Mouse (Mus musculus): ENCODE measurements around the gene Stau1. TPM values are rescaled to one million over a fixed set of nuclear protein-coding genes. Genes with fewer than 3 reads are reported as not detected.

Stau1 gene
- polyA plus RNA-seq, 1 experiment, result 21.7 TPM

DNA sequence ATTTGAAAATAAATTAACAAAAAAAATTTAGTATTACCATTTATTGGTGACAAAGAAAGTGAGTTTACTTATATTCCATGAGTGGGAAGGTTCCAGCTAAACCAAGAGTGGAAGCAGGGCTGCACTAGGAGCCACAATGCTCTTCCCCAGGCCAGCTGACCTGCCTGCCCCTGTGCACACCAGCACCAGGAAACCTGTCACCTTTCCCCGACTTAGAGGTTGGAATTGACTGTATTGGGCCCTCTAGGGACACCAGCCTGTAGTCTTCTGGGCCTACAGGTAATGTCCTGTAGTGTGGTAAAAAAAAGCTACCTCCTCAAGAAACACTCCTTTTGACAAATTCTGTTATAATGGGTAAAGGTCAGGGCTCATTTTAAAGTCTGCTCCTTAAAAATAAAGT, 47.9 kb downstream of the Stau1 start:
- Histone ChIP-seq H3K4me3 (ENCODE audit: control insufficient read depth, low read depth, low read length) (no peak overlapping the region), H3K4me1 (ENCODE audit: control insufficient read depth, insufficient read depth, low read length) (no peaks in the 10 kb centered on the region), H3K36me3 (ENCODE audit: control insufficient read depth, insufficient read depth, low read length) (peaks cover 7% of the 10 kb centered on the region), H3K27ac (ENCODE audit: control insufficient read depth, insufficient read depth, low read depth, low read length) (no peak overlapping the region), H3K27me3 (ENCODE audit: control insufficient read depth, insufficient read depth, low read length) (no peaks in the 10 kb centered on the region)
- TF ChIP-seq CTCF (IDR thresholded peaks at IDR 0.05; ENCODE audit: control insufficient read depth, insufficient read depth, insufficient replicate concordance, low read depth, low read length) (no peak), POLR2A (IDR thresholded peaks at IDR 0.05; ENCODE audit: control insufficient read depth, low read depth, low read length) (no peak)

DNA sequence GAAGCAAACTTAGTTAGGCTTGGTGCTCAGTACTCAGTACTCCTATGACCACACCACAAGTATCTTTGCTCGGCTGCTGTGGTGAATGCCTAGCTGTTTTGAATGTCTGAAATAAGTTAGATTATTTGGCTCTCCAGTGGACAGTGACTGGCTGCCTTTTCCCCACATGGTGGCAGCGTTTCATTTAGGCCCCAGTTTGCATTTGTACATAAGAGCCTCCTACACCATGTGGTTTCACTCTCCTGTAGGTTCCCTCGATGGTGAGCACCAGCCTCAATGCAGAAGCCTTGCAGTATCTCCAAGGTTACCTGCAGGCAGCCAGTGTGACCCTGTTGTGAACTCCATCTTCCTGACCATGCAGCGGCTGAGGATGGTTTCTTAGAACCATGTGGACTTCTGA, 50.6 kb downstream of the Stau1 start:
- Histone ChIP-seq H3K27ac (ENCODE audit: control insufficient read depth, insufficient read depth, low read depth, low read length) (no peak overlapping the region), H3K4me3 (ENCODE audit: control insufficient read depth, low read depth, low read length) (no peak overlapping the region), H3K27me3 (ENCODE audit: control insufficient read depth, insufficient read depth, low read length) (no peaks in the 10 kb centered on the region), H3K4me1 (ENCODE audit: control insufficient read depth, insufficient read depth, low read length) (no peaks in the 10 kb centered on the region), H3K36me3 (ENCODE audit: control insufficient read depth, insufficient read depth, low read length) (peaks cover 5% of the 10 kb centered on the region)
- TF ChIP-seq POLR2A (IDR thresholded peaks at IDR 0.05; ENCODE audit: control insufficient read depth, low read depth, low read length) (no peak), CTCF (IDR thresholded peaks at IDR 0.05; ENCODE audit: control insufficient read depth, insufficient read depth, insufficient replicate concordance, low read depth, low read length) (no peak)

DNA sequence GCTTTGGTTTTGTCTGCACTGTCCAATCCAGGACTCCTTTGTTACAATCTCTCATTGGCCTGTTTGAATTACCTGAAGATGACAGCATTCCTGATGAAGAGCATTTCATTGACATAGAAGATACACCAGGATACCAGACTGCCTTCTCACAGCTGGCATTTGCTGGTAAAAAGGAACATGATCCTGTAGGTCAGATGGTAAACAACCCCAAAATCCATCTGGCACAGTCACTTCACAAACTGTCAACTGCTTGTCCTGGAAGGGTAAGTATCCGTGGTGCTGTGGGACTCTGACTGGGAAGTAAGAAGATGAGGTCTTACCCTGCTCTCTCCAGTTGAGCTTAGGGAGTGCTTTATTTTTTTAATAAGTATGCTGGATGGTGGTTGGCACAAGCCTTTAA, 51.8 kb downstream of the Stau1 start:
- TF ChIP-seq POLR2A (IDR thresholded peaks at IDR 0.05; ENCODE audit: control insufficient read depth, low read depth, low read length) (no peak), CTCF (IDR thresholded peaks at IDR 0.05; ENCODE audit: control insufficient read depth, insufficient read depth, insufficient replicate concordance, low read depth, low read length) (no peak)
- Histone ChIP-seq H3K4me1 (ENCODE audit: control insufficient read depth, insufficient read depth, low read length) (no peaks in the 10 kb centered on the region), H3K27me3 (ENCODE audit: control insufficient read depth, insufficient read depth, low read length) (no peaks in the 10 kb centered on the region), H3K36me3 (ENCODE audit: control insufficient read depth, insufficient read depth, low read length) (peaks cover 4% of the 10 kb centered on the region), H3K27ac (ENCODE audit: control insufficient read depth, insufficient read depth, low read depth, low read length) (no peak overlapping the region), H3K4me3 (ENCODE audit: control insufficient read depth, low read depth, low read length) (no peak overlapping the region)

GRCm38 (mm10) chr2:166943146-166943545, 53.0 kb downstream of the Stau1 start:
- Histone ChIP-seq H3K36me3 (ENCODE audit: control insufficient read depth, insufficient read depth, low read length) (peaks cover 2% of the 10 kb centered on the region), H3K27me3 (ENCODE audit: control insufficient read depth, insufficient read depth, low read length) (no peaks in the 10 kb centered on the region), H3K4me3 (ENCODE audit: control insufficient read depth, low read depth, low read length) (no peak overlapping the region), H3K4me1 (ENCODE audit: control insufficient read depth, insufficient read depth, low read length) (no peaks in the 10 kb centered on the region), H3K27ac (ENCODE audit: control insufficient read depth, insufficient read depth, low read depth, low read length) (no peak overlapping the region)
- TF ChIP-seq CTCF (IDR thresholded peaks at IDR 0.05; ENCODE audit: control insufficient read depth, insufficient read depth, insufficient replicate concordance, low read depth, low read length), result no peak
- no peak for TF ChIP-seq POLR2A (IDR thresholded peaks at IDR 0.05; ENCODE audit: control insufficient read depth, low read depth, low read length)

DNA sequence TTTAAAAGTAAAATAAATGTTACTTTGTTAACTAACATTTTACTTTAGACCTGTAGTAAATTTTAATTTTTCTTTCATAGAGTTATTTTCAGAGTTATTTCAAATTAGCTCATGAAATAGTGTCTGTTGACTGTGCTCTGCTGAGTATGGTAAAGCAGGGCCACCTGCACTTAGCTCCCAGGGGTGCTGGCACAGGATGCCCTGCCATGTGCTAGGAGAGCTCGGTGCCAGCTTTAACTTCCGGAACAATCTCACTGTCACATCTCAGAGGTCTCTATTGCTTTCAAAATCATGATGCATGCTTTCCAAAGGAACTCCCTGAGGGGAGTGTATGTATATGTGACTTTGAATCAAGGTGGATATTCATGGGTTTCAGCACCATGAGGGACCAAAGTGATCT, 59.9 kb downstream of the Stau1 start:
- Histone ChIP-seq H3K27ac (ENCODE audit: control insufficient read depth, insufficient read depth, low read depth, low read length) (no peak overlapping the region), H3K27me3 (ENCODE audit: control insufficient read depth, insufficient read depth, low read length) (no peaks in the 10 kb centered on the region), H3K36me3 (ENCODE audit: control insufficient read depth, insufficient read depth, low read length) (peaks cover 2% of the 10 kb centered on the region; the same call in 1 of the 2 replicates), H3K4me1 (ENCODE audit: control insufficient read depth, insufficient read depth, low read length) (no peaks in the 10 kb centered on the region), H3K4me3 (ENCODE audit: control insufficient read depth, low read depth, low read length) (no peak overlapping the region)
- TF ChIP-seq CTCF (IDR thresholded peaks at IDR 0.05; ENCODE audit: control insufficient read depth, insufficient read depth, insufficient replicate concordance, low read depth, low read length) (no peak), POLR2A (IDR thresholded peaks at IDR 0.05; ENCODE audit: control insufficient read depth, low read depth, low read length) (no peak)

DNA sequence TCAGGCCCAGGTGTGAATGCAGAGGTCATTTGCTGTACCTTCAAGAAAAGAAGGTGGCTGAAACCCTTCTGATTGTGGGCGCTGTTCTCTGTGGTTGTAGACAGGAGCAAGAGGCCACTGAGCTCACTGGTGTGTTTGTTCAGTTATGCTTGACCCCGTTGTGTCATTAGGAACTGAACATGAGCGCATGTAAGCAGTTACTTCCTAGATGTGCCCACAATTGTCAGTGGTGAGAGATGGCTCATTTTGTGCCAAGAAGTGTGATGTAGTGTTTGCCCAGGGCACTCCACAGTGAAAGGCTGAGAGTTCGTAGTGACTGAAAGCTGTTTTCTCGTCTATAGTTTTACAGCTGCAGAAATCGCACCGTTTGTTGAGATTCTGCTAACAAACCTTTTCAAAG, 60.5 kb downstream of the Stau1 start:
- Histone ChIP-seq H3K4me3 (ENCODE audit: control insufficient read depth, low read depth, low read length) (no peak overlapping the region), H3K27ac (ENCODE audit: control insufficient read depth, insufficient read depth, low read depth, low read length) (no peak overlapping the region), H3K4me1 (ENCODE audit: control insufficient read depth, insufficient read depth, low read length) (no peaks in the 10 kb centered on the region), H3K36me3 (ENCODE audit: control insufficient read depth, insufficient read depth, low read length) (peaks cover 2% of the 10 kb centered on the region; the same call in 1 of the 2 replicates), H3K27me3 (ENCODE audit: control insufficient read depth, insufficient read depth, low read length) (no peaks in the 10 kb centered on the region)
- TF ChIP-seq CTCF (IDR thresholded peaks at IDR 0.05; ENCODE audit: control insufficient read depth, insufficient read depth, insufficient replicate concordance, low read depth, low read length) (no peak), POLR2A (IDR thresholded peaks at IDR 0.05; ENCODE audit: control insufficient read depth, low read depth, low read length) (no peak)

DNA sequence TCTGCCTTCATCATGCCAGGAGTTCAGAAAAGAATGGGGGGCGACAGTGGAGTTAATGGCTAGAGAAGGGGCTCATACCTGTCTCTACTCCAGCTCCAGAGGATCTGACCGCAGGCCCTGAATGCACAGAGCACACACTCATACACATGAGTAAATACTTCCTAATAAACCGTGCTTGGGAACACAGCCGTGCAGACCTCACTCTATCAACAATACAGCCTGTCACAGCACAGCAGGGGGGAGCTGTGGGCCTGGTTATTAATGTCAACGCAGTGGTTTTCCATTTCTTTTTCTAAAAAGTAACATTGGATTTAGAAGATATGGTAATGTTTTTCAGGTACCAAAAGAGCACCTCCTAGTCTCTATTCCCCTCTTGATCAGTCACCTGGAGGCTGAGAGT, 61.7 kb downstream of the Stau1 start:
- peaks cover 2% of the 10 kb centered on the region; the same call in 1 of the 2 replicates for H3K36me3 ChIP-seq (ENCODE audit: control insufficient read depth, insufficient read depth, low read length)
- H3K4me3 ChIP-seq (ENCODE audit: control insufficient read depth, low read depth, low read length), result no peak overlapping the region
- H3K4me1 ChIP-seq (ENCODE audit: control insufficient read depth, insufficient read depth, low read length), result no peaks in the 10 kb centered on the region
- H3K27me3 ChIP-seq (ENCODE audit: control insufficient read depth, insufficient read depth, low read length), result no peaks in the 10 kb centered on the region
- TF ChIP-seq CTCF (IDR thresholded peaks at IDR 0.05; ENCODE audit: control insufficient read depth, insufficient read depth, insufficient replicate concordance, low read depth, low read length) (no peak), POLR2A (IDR thresholded peaks at IDR 0.05; ENCODE audit: control insufficient read depth, low read depth, low read length) (no peak)
- H3K27ac ChIP-seq (ENCODE audit: control insufficient read depth, insufficient read depth, low read depth, low read length), result no peak overlapping the region

GRCm38 (mm10) chr2:166933943-166934342, 62.2 kb downstream of the Stau1 start:
- Histone ChIP-seq H3K4me3 (ENCODE audit: control insufficient read depth, low read depth, low read length) (no peak overlapping the region), H3K36me3 (ENCODE audit: control insufficient read depth, insufficient read depth, low read length) (peaks cover 2% of the 10 kb centered on the region; the same call in 1 of the 2 replicates), H3K27ac (ENCODE audit: control insufficient read depth, insufficient read depth, low read depth, low read length) (no peak overlapping the region), H3K4me1 (ENCODE audit: control insufficient read depth, insufficient read depth, low read length) (no peaks in the 10 kb centered on the region), H3K27me3 (ENCODE audit: control insufficient read depth, insufficient read depth, low read length) (no peaks in the 10 kb centered on the region)
- TF ChIP-seq POLR2A (IDR thresholded peaks at IDR 0.05; ENCODE audit: control insufficient read depth, low read depth, low read length) (no peak), CTCF (IDR thresholded peaks at IDR 0.05; ENCODE audit: control insufficient read depth, insufficient read depth, insufficient replicate concordance, low read depth, low read length) (no peak)

Measured in testis, adult 2 months (tissue).